Mouse (Mus musculus): ENCODE measurements around the gene Clec1b. TPM values are rescaled to one million over a fixed set of nuclear protein-coding genes. Genes with fewer than 3 reads are reported as not detected.

The Clec1b gene
- polyA plus RNA-seq, 1 experiment from 2014 or later = 0.71 TPM

GRCm38 (mm10) chr6:129393732-129394131, 3.4 kb upstream of the Clec1b start:
- Histone ChIP-seq H3K9ac (replicated peaks; ENCODE audit: low read depth, low read length) (no peak overlapping the region), H3K9me3 (ENCODE audit: control insufficient read depth, low read depth, low read length) (no peaks in the 10 kb centered on the region), H3K4me3 (ENCODE audit: low read depth, low read length) (no peak overlapping the region), H3K36me3 (ENCODE audit: control insufficient read depth, insufficient read depth, low read length) (no peaks in the 10 kb centered on the region), H3K27me3 (ENCODE audit: control insufficient read depth, insufficient read depth, low read length) (no peaks in the 10 kb centered on the region), H3K4me1 (ENCODE audit: control insufficient read depth, insufficient read depth, low read length) (no peaks in the 10 kb centered on the region), H3K27ac (ENCODE audit: low read length) (no peak overlapping the region), H3K4me2 (replicated peaks; ENCODE audit: low read depth, low read length) (no peak overlapping the region)
- ATAC-seq (ENCODE audit: insufficient number of reproducible peaks, insufficient read depth, low FRiP score, low read depth) = no peak
- WGBS = 66% methylated on average over 6 of the region's 6 CpGs

DNA sequence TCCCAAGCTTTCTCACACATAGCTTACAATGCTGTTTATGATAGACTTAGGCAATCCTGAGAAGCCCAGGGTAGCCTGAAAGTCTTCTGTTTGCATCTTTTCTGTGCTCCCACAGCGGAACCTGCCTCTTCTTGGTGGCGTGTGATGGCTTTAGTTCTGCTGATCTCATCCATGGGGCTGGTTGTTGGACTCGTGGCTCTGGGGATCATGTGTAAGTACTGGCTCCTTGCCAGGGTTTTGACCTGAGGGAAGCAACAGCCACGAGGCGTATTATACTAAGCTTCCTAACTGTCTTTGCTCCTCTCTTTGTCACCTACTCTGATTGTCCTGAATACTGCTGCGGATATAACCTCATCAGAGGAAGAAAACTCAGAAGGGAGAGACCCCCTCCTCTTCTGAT, 2.8 kb downstream of the Clec1b start:
- H3K36me3 ChIP-seq (ENCODE audit: control insufficient read depth, insufficient read depth, low read length) = no peaks in the 10 kb centered on the region
- no peak overlapping the region for H3K27ac ChIP-seq (ENCODE audit: low read length)
- no peaks in the 10 kb centered on the region for H3K27me3 ChIP-seq (ENCODE audit: control insufficient read depth, insufficient read depth, low read length)
- H3K9ac ChIP-seq (replicated peaks; ENCODE audit: low read depth, low read length) = no peak overlapping the region
- H3K9me3 ChIP-seq (ENCODE audit: control insufficient read depth, low read depth, low read length) = no peaks in the 10 kb centered on the region
- no peak overlapping the region for H3K4me2 ChIP-seq (replicated peaks; ENCODE audit: low read depth, low read length)
- no peak for ATAC-seq (ENCODE audit: insufficient number of reproducible peaks, insufficient read depth, low FRiP score, low read depth)
- H3K4me3 ChIP-seq (ENCODE audit: low read depth, low read length) = no peak overlapping the region
- no peaks in the 10 kb centered on the region for H3K4me1 ChIP-seq (ENCODE audit: control insufficient read depth, insufficient read depth, low read length)
- 49% methylated on average over 6 of the region's 6 CpGs for WGBS

GRCm38 (mm10) chr6:129402404-129402803, 5.3 kb downstream of the Clec1b start:
- ATAC-seq (ENCODE audit: insufficient number of reproducible peaks, insufficient read depth, low FRiP score, low read depth) = no peak
- WGBS = 92% methylated on average over 2 of the region's 2 CpGs

DNA sequence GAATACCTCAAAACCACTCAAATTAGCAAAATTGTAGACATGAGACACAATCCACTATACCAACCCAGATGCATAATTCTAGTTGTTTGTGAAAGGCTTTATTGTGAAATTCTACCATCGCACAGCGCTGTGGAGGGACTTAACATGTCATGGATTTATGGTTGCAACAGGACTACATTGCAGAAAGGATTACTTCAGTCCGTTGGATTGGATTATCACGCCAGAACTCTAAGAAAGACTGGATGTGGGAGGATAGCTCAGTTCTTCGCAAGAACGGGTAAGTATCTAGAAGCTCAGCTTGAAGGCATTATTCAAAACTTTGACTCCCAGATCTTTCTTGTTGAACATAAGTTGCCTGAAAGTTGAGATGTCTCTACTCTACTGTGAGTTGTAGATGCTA, 6.3 kb downstream of the Clec1b start:
- Histone ChIP-seq H3K27me3 (ENCODE audit: control insufficient read depth, insufficient read depth, low read length) (no peaks in the 10 kb centered on the region), H3K4me3 (ENCODE audit: low read depth, low read length) (no peak overlapping the region), H3K36me3 (ENCODE audit: control insufficient read depth, insufficient read depth, low read length) (no peaks in the 10 kb centered on the region), H3K4me2 (replicated peaks; ENCODE audit: low read depth, low read length) (no peak overlapping the region), H3K9me3 (ENCODE audit: control insufficient read depth, low read depth, low read length) (no peaks in the 10 kb centered on the region), H3K4me1 (ENCODE audit: control insufficient read depth, insufficient read depth, low read length) (no peaks in the 10 kb centered on the region), H3K27ac (ENCODE audit: low read length) (no peak overlapping the region), H3K9ac (replicated peaks; ENCODE audit: low read depth, low read length) (no peak overlapping the region)
- no peak for ATAC-seq (ENCODE audit: insufficient number of reproducible peaks, insufficient read depth, low FRiP score, low read depth)
- WGBS = 73% methylated on average over 6 of the region's 6 CpGs

More at GRCm38 (mm10) chr6:129402404-129402803, 5.3 kb downstream of the Clec1b start:
- Histone ChIP-seq H3K27ac (ENCODE audit: low read length) (no peak overlapping the region), H3K36me3 (ENCODE audit: control insufficient read depth, insufficient read depth, low read length) (no peaks in the 10 kb centered on the region), H3K4me2 (replicated peaks; ENCODE audit: low read depth, low read length) (no peak overlapping the region), H3K4me1 (ENCODE audit: control insufficient read depth, insufficient read depth, low read length) (no peaks in the 10 kb centered on the region), H3K9me3 (ENCODE audit: control insufficient read depth, low read depth, low read length) (no peaks in the 10 kb centered on the region), H3K4me3 (ENCODE audit: low read depth, low read length) (no peak overlapping the region), H3K9ac (replicated peaks; ENCODE audit: low read depth, low read length) (no peak overlapping the region), H3K27me3 (ENCODE audit: control insufficient read depth, insufficient read depth, low read length) (no peaks in the 10 kb centered on the region)

GRCm38 (mm10) chr6:129405999-129406398, 8.9 kb downstream of the Clec1b start:
- ATAC-seq (ENCODE audit: insufficient number of reproducible peaks, insufficient read depth, low FRiP score, low read depth) = no peak

GRCm38 (mm10) chr6:129407324-129407723, 10.2 kb downstream of the Clec1b start:
- H3K27ac ChIP-seq (ENCODE audit: low read length) = no peak overlapping the region

More at GRCm38 (mm10) chr6:129405999-129406398, 8.9 kb downstream of the Clec1b start:
- no peaks in the 10 kb centered on the region for H3K36me3 ChIP-seq (ENCODE audit: control insufficient read depth, insufficient read depth, low read length)
- no peak overlapping the region for H3K4me3 ChIP-seq (ENCODE audit: low read depth, low read length)
- H3K27me3 ChIP-seq (ENCODE audit: control insufficient read depth, insufficient read depth, low read length) = no peaks in the 10 kb centered on the region
- H3K4me1 ChIP-seq (ENCODE audit: control insufficient read depth, insufficient read depth, low read length) = no peaks in the 10 kb centered on the region
- H3K4me2 ChIP-seq (replicated peaks; ENCODE audit: low read depth, low read length) = no peak overlapping the region
- no peak overlapping the region for H3K9ac ChIP-seq (replicated peaks; ENCODE audit: low read depth, low read length)
- H3K27ac ChIP-seq (ENCODE audit: low read length) = no peak overlapping the region
- H3K9me3 ChIP-seq (ENCODE audit: control insufficient read depth, low read depth, low read length) = no peaks in the 10 kb centered on the region

GRCm38 (mm10) chr6:129408562-129408961, 11.5 kb downstream of the Clec1b start, which contains the start of gene Clec9a:
Gene Clec9a (plus strand): TSS chr6:129408862.
- no peak for ATAC-seq (ENCODE audit: insufficient number of reproducible peaks, insufficient read depth, low FRiP score, low read depth)
- Histone ChIP-seq H3K9ac (replicated peaks; ENCODE audit: low read depth, low read length) (no peak within 1 kb of the TSS), H3K36me3 (ENCODE audit: control insufficient read depth, insufficient read depth, low read length) (no peaks in the 10 kb centered on the region), H3K27ac (ENCODE audit: low read length) (no peak within 1 kb of the TSS), H3K4me3 (ENCODE audit: low read depth, low read length) (no peak within 1 kb of the TSS), H3K4me2 (replicated peaks; ENCODE audit: low read depth, low read length) (no peak within 1 kb of the TSS), H3K4me1 (ENCODE audit: control insufficient read depth, insufficient read depth, low read length) (no peaks in the 10 kb centered on the region), H3K27me3 (ENCODE audit: control insufficient read depth, insufficient read depth, low read length) (no peaks in the 10 kb centered on the region), H3K9me3 (ENCODE audit: control insufficient read depth, low read depth, low read length) (no peaks in the 10 kb centered on the region)
- WGBS = 87% methylated on average over 2 of the region's 2 CpGs

More at GRCm38 (mm10) chr6:129407324-129407723, 10.2 kb downstream of the Clec1b start:
- no peak for ATAC-seq (ENCODE audit: insufficient number of reproducible peaks, insufficient read depth, low FRiP score, low read depth)
- H3K4me2 ChIP-seq (replicated peaks; ENCODE audit: low read depth, low read length) = no peak overlapping the region
- H3K4me3 ChIP-seq (ENCODE audit: low read depth, low read length) = no peak overlapping the region
- no peak overlapping the region for H3K9ac ChIP-seq (replicated peaks; ENCODE audit: low read depth, low read length)
- WGBS = 51% methylated on average over 2 of the region's 2 CpGs
- H3K36me3 ChIP-seq (ENCODE audit: control insufficient read depth, insufficient read depth, low read length) = no peaks in the 10 kb centered on the region
- H3K9me3 ChIP-seq (ENCODE audit: control insufficient read depth, low read depth, low read length) = no peaks in the 10 kb centered on the region
- H3K4me1 ChIP-seq (ENCODE audit: control insufficient read depth, insufficient read depth, low read length) = no peaks in the 10 kb centered on the region
- no peaks in the 10 kb centered on the region for H3K27me3 ChIP-seq (ENCODE audit: control insufficient read depth, insufficient read depth, low read length)

- Histone ChIP-seq H3K4me1 (ENCODE audit: control insufficient read depth, insufficient read depth, low read length) (no peaks in the 10 kb centered on the region), H3K4me2 (replicated peaks; ENCODE audit: low read depth, low read length) (no peak overlapping the region), H3K4me3 (ENCODE audit: low read depth, low read length) (no peak overlapping the region), H3K9me3 (ENCODE audit: control insufficient read depth, low read depth, low read length) (no peaks in the 10 kb centered on the region), H3K27me3 (ENCODE audit: control insufficient read depth, insufficient read depth, low read length) (no peaks in the 10 kb centered on the region), H3K27ac (ENCODE audit: low read length) (no peak overlapping the region), H3K36me3 (ENCODE audit: control insufficient read depth, insufficient read depth, low read length) (no peaks in the 10 kb centered on the region), H3K9ac (replicated peaks; ENCODE audit: low read depth, low read length) (no peak overlapping the region)
- 48% methylated on average over 1 of the region's 1 CpGs for WGBS
- ATAC-seq (ENCODE audit: insufficient number of reproducible peaks, insufficient read depth, low FRiP score, low read depth) = no peak
These were observed 17.1 kb downstream of the Clec1b start for GRCm38 (mm10) chr6:129414177-129414576.

DNA sequence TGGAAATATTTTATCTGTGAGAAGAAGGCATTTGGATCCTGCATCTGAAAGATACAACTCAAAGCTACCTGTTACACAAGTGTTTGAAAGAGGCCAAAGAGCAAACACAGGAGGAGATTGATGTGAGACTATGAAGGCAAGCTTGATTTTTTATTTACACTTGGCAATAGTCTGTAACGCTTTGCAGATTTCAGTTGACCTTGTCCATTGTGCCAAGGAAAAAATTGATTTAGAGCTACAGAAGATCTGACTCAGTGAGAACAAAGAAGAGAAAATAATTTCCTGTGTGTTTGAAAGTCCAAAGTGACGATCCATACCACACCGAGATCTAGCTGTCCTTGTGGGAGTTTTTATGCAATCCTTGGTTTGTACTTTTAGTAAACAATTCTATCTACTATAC, 25.2 kb downstream of the Clec1b start:
- Histone ChIP-seq H3K27ac (ENCODE audit: low read length) (no peak overlapping the region), H3K4me1 (ENCODE audit: control insufficient read depth, insufficient read depth, low read length) (peaks cover 8% of the 10 kb centered on the region; the same call in 1 of the 2 replicates), H3K36me3 (ENCODE audit: control insufficient read depth, insufficient read depth, low read length) (no peaks in the 10 kb centered on the region), H3K9me3 (ENCODE audit: control insufficient read depth, low read depth, low read length) (no peaks in the 10 kb centered on the region), H3K27me3 (ENCODE audit: control insufficient read depth, insufficient read depth, low read length) (no peaks in the 10 kb centered on the region), H3K9ac (replicated peaks; ENCODE audit: low read depth, low read length) (no peak overlapping the region), H3K4me2 (replicated peaks; ENCODE audit: low read depth, low read length) (no peak overlapping the region), H3K4me3 (ENCODE audit: low read depth, low read length) (no peak overlapping the region)
- ATAC-seq (ENCODE audit: insufficient number of reproducible peaks, insufficient read depth, low FRiP score, low read depth) = no peak
- 40% methylated on average over 3 of the region's 3 CpGs for WGBS
